Mouse (Mus musculus) heart, embryonic 14.5 days (tissue): Measurements from ENCODE around the gene Gcn1l1. TPM values are rescaled to one million over a fixed set of nuclear protein-coding genes. Genes with fewer than 3 reads are reported as not detected.

Experiments
- ATAC-seq: fragments of 200-750 bp; cut with Nextera tagmentation; 2 replicates; pipeline ENCODE4 v1.8.0; 2017; ENCODE audit warnings: low read depth, moderate TSS enrichment; ENCODE audit not compliant: insufficient number of reproducible peaks, insufficient read depth, low FRiP score
- H3K27ac ChIP-seq, 2 experiments: fragments of 200-500 bp in 1 of 2; fragments of 300-500 bp in 1 of 2; sonication (generic) in 1 of 2; replicated peaks in 1 of 2; 2 replicates each; pipeline ENCODE4 v1.5.1; 2012 to 2014; ENCODE audit warnings: low read depth in 2 of 2, low read length in 2 of 2, control low read depth in 1 of 2, mild to moderate bottlenecking in 1 of 2, mixed read lengths in 1 of 2; ENCODE audit not compliant: control insufficient read depth in 1 of 2, insufficient read depth in 1 of 2
- H3K27me3 ChIP-seq: fragments of 300-500 bp; sonication (generic); 2 replicates; pipeline ENCODE4 v1.6.1; 2014; ENCODE audit warnings: mild to moderate bottlenecking, low read length, control low read depth; ENCODE audit not compliant: control insufficient read depth, insufficient read depth
- H3K36me3 ChIP-seq: fragments of 300-500 bp; sonication (generic); 2 replicates; pipeline ENCODE4 v1.6.1; 2014; ENCODE audit warnings: mild to moderate bottlenecking, control low read depth, low read length, mixed read lengths; ENCODE audit not compliant: control insufficient read depth, insufficient read depth
- H3K4me1 ChIP-seq, 2 experiments: fragments of 200-500 bp in 1 of 2; fragments of 300-500 bp in 1 of 2; sonication (generic) in 1 of 2; 2 replicates each; pipeline ENCODE4 v1.6.1; 2012 to 2014; ENCODE audit warnings: low read length in 2 of 2, control low read depth in 1 of 2, mixed read lengths in 1 of 2; ENCODE audit not compliant: control insufficient read depth in 2 of 2, insufficient read depth in 2 of 2
- H3K4me2 ChIP-seq: fragments of 300-500 bp; sonication (generic); 2 replicates; pipeline ENCODE4 v1.6.1; 2014; ENCODE audit warnings: mild to moderate bottlenecking, low read length
- H3K4me3 ChIP-seq, 2 experiments: fragments of 200-500 bp in 1 of 2; fragments of 300-500 bp in 1 of 2; sonication (generic) in 1 of 2; 2 replicates each; pipeline ENCODE4 v1.5.1; 2012 to 2014; ENCODE audit warnings: low read length in 2 of 2, mild to moderate bottlenecking in 2 of 2, control low read depth in 1 of 2, low read depth in 1 of 2, moderate library complexity in 1 of 2; ENCODE audit not compliant: control insufficient read depth in 1 of 2, insufficient read depth in 1 of 2
- H3K9ac ChIP-seq: fragments of 300-500 bp; sonication (generic); 2 replicates; pipeline ENCODE4 v1.6.1; 2014; ENCODE audit warnings: mild to moderate bottlenecking, low read length
- H3K9me3 ChIP-seq: fragments of 300-500 bp; sonication (generic); 2 replicates; pipeline ENCODE4 v1.6.1; 2016; ENCODE audit warnings: low read length, control low read depth; ENCODE audit not compliant: control insufficient read depth
- WGBS: fragments of 180-500 bp; shearing (Covaris S2); extraction: QIAGEN DNeasy Blood & Tissue Kit; methylation state at CpG from one replicate; pipeline ENCODE4 v1.1.7; 2014; 5-methylcytosine and 5-hydroxymethylcytosine counted together
- microRNA-seq: library from miRNA; unstranded; fragments of <30 nt; microRNA quantifications from one replicate; pipeline ENCODE4, GENCODE M21; 2016
- polyA plus RNA-seq: library from polyadenylated mRNA; unstranded; fragments of >200 nt; fragmentation: Nextera tagmentation; extraction: Ambion mirVana; gene quantifications from 2 replicates; pipeline ENCODE4 v1.2.1, GENCODE M21; 2014

The Gcn1l1 gene
- polyA plus RNA-seq, 1 experiment from 2014 or later = 26.3 TPM

DNA sequence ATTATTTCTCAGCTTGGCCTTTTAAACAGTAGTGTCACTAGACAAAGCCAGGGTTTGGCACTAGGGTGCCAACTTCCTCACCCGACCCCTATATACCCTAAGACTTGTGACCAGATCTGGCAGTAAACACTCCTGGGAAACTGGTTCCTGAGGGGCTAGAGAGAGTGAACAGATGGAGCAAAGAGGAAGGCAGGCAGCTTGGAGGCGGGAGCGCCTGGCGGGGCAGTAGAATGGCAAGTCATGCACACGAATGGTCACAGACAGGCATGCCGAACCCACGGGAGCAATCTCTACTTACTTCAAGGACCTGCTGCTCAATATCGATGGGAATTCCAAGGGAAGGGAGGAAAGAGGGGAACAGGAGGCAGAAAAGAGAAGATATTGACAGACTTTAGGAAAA is 106.8 kb downstream of the Gcn1l1 start:
- no peaks in the 10 kb centered on the region for H3K27me3 ChIP-seq
- no peak overlapping the region for H3K4me2 ChIP-seq
- no peaks in the 10 kb centered on the region for H3K9me3 ChIP-seq
- H3K27ac ChIP-seq = no peak overlapping the region
- H3K9ac ChIP-seq = no peak overlapping the region
- no peak overlapping the region for H3K4me3 ChIP-seq
- ATAC-seq = no peak
- no peaks in the 10 kb centered on the region for H3K36me3 ChIP-seq
- H3K4me1 ChIP-seq = no peaks in the 10 kb centered on the region; a peak in 1 of 4 replicates
- 80% methylated on average over 8 of the region's 8 CpGs for WGBS

Small RNA genes lying within 50 kb of the gene (microRNA-seq; reads per million reads assigned to microRNA genes)
- gene Mir7029 (not detected), gene Mir7030 (not detected)

Other genes starting within 250 kb of the Gcn1l1 start
- gene Srsf9, start 238.1 kb upstream of the Gcn1l1 start, polyA plus RNA-seq = 95.0 and 104 TPM in 2 replicates
- 28.3 and 29.1 TPM in 2 replicates for gene Gatc, start 224.1 kb upstream of the Gcn1l1 start, polyA plus RNA-seq
- 42.9 and 47.6 TPM in 2 replicates for gene Triap1, start 224.0 kb upstream of the Gcn1l1 start, polyA plus RNA-seq
- gene Cox6a1, start 216.3 kb upstream of the Gcn1l1 start, polyA plus RNA-seq = 1,685 and 1,706 TPM in 2 replicates
- 2.7 and 3.3 TPM in 2 replicates for gene Msi1, start 135.7 kb upstream of the Gcn1l1 start, polyA plus RNA-seq
- gene Pla2g1b, start 99.0 kb upstream of the Gcn1l1 start, polyA plus RNA-seq = not detected in 2 replicates
- 19.2 and 22.5 TPM in 2 replicates for gene Sirt4, start 80.5 kb upstream of the Gcn1l1 start, polyA plus RNA-seq
- 14.4 and 19.1 TPM in 2 replicates for gene Pxn, start 58.6 kb upstream of the Gcn1l1 start, polyA plus RNA-seq
- gene Rplp0, start 5.8 kb upstream of the Gcn1l1 start, polyA plus RNA-seq = 1,183 and 1,268 TPM in 2 replicates
- 19.2 and 20.1 TPM in 2 replicates for gene Rab35, start 66.7 kb downstream of the Gcn1l1 start, polyA plus RNA-seq
- 6.1 and 7.1 TPM in 2 replicates for gene Bicdl1, start 166.4 kb downstream of the Gcn1l1 start, polyA plus RNA-seq